Comparison of ENCODE assay signal across 12 mouse cellular contexts in genomic region chr6:55272952-55273351, GRCm38 (mm10).
DNase-seq lines count a peak whose midpoint lies in the region; ATAC-seq lines count a peak whose summit lies in the region.
"Had no signal": no experiment of that assay in that cellular context is flagged by ENCODE, and none has a peak within 500 bp of the region (broad histone marks: within the 10 kb centered on the region; RNA-seq: fewer than 3 reads in every experiment).

No protein-coding gene starts in this region.

- 0 out of 2 replicates have a peak overlapping the region, but pooled peaks have one; percentile 14 for H3K27ac ChIP-seq in hindbrain, embryonic 15.5 days (replicated peaks)
- no peak overlapping the region for H3K27ac ChIP-seq in hindbrain, embryonic 13.5 days
- H3K27ac ChIP-seq in embryonic facial prominence, embryonic 10.5 days (replicated peaks), result 0 out of 2 replicates have a peak overlapping the region, but pooled peaks have one; percentile 19
- H3K27ac ChIP-seq: limb, embryonic 12.5 days had no signal

- H3K4me1 ChIP-seq in hindbrain, embryonic 15.5 days (replicated peaks), result peaks cover 10% of the 10 kb centered on the region; the same call in 1 of the 2 replicates
- H3K4me1 ChIP-seq in hindbrain, embryonic 13.5 days (replicated peaks), result peaks cover 8% of the 10 kb centered on the region
- peaks cover 15% of the 10 kb centered on the region for H3K4me1 ChIP-seq in embryonic facial prominence, embryonic 10.5 days
- H3K4me1 ChIP-seq: limb, embryonic 12.5 days had no signal

- DNase-seq in Muller cell, postnatal 12 days (ENCODE audit: inconsistent ontology term), result peak; percentile 85
- DNase-seq in adrenal gland, postnatal 36 days, result peak; percentile 10 to 30
- no peak for DNase-seq in embryonic facial prominence, embryonic 10.5 days (ENCODE audit: low spot score)
- no peak for DNase-seq in c-Kit-positive CD71-positive TER-119-positive erythroid progenitor cells, embryonic 14.5 days (ENCODE audit: low spot score)
- no peak for DNase-seq in layer of hippocampus, postnatal 25 days (ENCODE audit: extremely low spot score in 1 of 2, low spot score in 1 of 2)
- DNase-seq: embryo, embryonic 11 days; heart, postnatal 36 days; kidney, postnatal 4 days had no signal

- no peak overlapping the region for H3K4me3 ChIP-seq in hindbrain, embryonic 15.5 days
- H3K4me3 ChIP-seq in hindbrain, embryonic 13.5 days, result no peak overlapping the region
- no peak overlapping the region for H3K4me3 ChIP-seq in embryonic facial prominence, embryonic 10.5 days
- H3K4me3 ChIP-seq: limb, embryonic 12.5 days had no signal

- no peak overlapping the region for H3K4me2 ChIP-seq in hindbrain, embryonic 15.5 days
- no peak overlapping the region for H3K4me2 ChIP-seq in hindbrain, embryonic 13.5 days
- H3K4me2 ChIP-seq: limb, embryonic 12.5 days had no signal

- peak; percentile 89 for ATAC-seq in hindbrain, embryonic 15.5 days (ENCODE audit: low FRiP score, low read depth)
- no peak for ATAC-seq in hindbrain, embryonic 13.5 days (ENCODE audit: low FRiP score)
- no peak for ATAC-seq in granulocyte monocyte progenitor cell, adult 5-6 weeks (replicated peaks; ENCODE audit: poor library complexity, severe bottlenecking)

- 56% methylated on average over 7 of the region's 7 CpGs for WGBS in hindbrain, embryonic 15.5 days
- 85% methylated on average over 7 of the region's 7 CpGs for WGBS in hindbrain, embryonic 13.5 days
- WGBS in embryonic facial prominence, embryonic 10.5 days, result 78% methylated on average over 7 of the region's 7 CpGs

- H3K9me3 ChIP-seq in hindbrain, embryonic 15.5 days, result no peaks in the 10 kb centered on the region
- no peaks in the 10 kb centered on the region for H3K9me3 ChIP-seq in hindbrain, embryonic 13.5 days
- no peaks in the 10 kb centered on the region for H3K9me3 ChIP-seq in embryonic facial prominence, embryonic 10.5 days
- H3K9me3 ChIP-seq: limb, embryonic 12.5 days had no signal

- no peaks in the 10 kb centered on the region for H3K36me3 ChIP-seq in hindbrain, embryonic 15.5 days
- no peaks in the 10 kb centered on the region for H3K36me3 ChIP-seq in hindbrain, embryonic 13.5 days
- peaks cover 7% of the 10 kb centered on the region; the same call in 1 of the 2 replicates for H3K36me3 ChIP-seq in embryonic facial prominence, embryonic 10.5 days (replicated peaks)
- H3K36me3 ChIP-seq: limb, embryonic 12.5 days had no signal

- H3K9ac ChIP-seq in hindbrain, embryonic 15.5 days, result no peak overlapping the region
- H3K9ac ChIP-seq in hindbrain, embryonic 13.5 days, result no peak overlapping the region
- H3K9ac ChIP-seq: limb, embryonic 12.5 days had no signal

- no peaks in the 10 kb centered on the region for H3K27me3 ChIP-seq in hindbrain, embryonic 15.5 days
- H3K27me3 ChIP-seq in hindbrain, embryonic 13.5 days, result no peaks in the 10 kb centered on the region
- no peaks in the 10 kb centered on the region for H3K27me3 ChIP-seq in embryonic facial prominence, embryonic 10.5 days (replicated peaks; ENCODE audit: low read depth, poor library complexity, severe bottlenecking)
- H3K27me3 ChIP-seq: limb, embryonic 12.5 days had no signal

Comparison
In these comparisons a context has a peak if more than half of its experiments do, and no peak if none do; other contexts are left out.
1. DNase-seq: peak in Muller cell, postnatal 12 days (single experiment) and adrenal gland, postnatal 36 days (2 of 2); none in embryonic facial prominence, embryonic 10.5 days (single experiment), c-Kit-positive CD71-positive TER-119-positive erythroid progenitor cells, embryonic 14.5 days (single experiment) and layer of hippocampus, postnatal 25 days (0 of 2).